Mouse (Mus musculus) intestine, postnatal 0 days (tissue): ENCODE results near the gene Man1c1. TPM values are rescaled to one million over a fixed set of nuclear protein-coding genes. Genes with fewer than 3 reads are reported as not detected.

Source experiments
- ATAC-seq: fragments of 200-750 bp; cut with Nextera tagmentation; 2 replicates; pipeline ENCODE4 v1.8.0; 2017; ENCODE audit warnings: mild to moderate bottlenecking, moderate TSS enrichment, moderate library complexity
- H3K27ac ChIP-seq: fragments of 300-500 bp; sonication (generic); 2 replicates; pipeline ENCODE4 v1.5.1; 2014; ENCODE audit warnings: mild to moderate bottlenecking, low read depth, low read length, moderate library complexity
- H3K27me3 ChIP-seq: fragments of 300-500 bp; sonication (generic); replicated peaks from 2 replicates; pipeline ENCODE4 v1.6.1; 2014; ENCODE audit warnings: low read length, mixed read lengths; ENCODE audit not compliant: control insufficient read depth, insufficient read depth
- H3K36me3 ChIP-seq: fragments of 300-500 bp; sonication (generic); 2 replicates; pipeline ENCODE4 v1.6.1; 2014; ENCODE audit warnings: mild to moderate bottlenecking, moderate library complexity; ENCODE audit not compliant: control insufficient read depth, insufficient read depth
- H3K4me1 ChIP-seq: fragments of 300-500 bp; sonication (generic); replicated peaks from 2 replicates; pipeline ENCODE4 v1.6.1; 2014; ENCODE audit warnings: antibody characterized with exemption, low read length, mixed read lengths; ENCODE audit not compliant: control insufficient read depth, insufficient read depth
- H3K4me2 ChIP-seq: fragments of 300-500 bp; sonication (generic); replicated peaks from 2 replicates; pipeline ENCODE4 v1.6.1; 2014; ENCODE audit warnings: low read depth, mild to moderate bottlenecking, moderate library complexity
- H3K4me3 ChIP-seq: fragments of 300-500 bp; sonication (generic); 2 replicates; pipeline ENCODE4 v1.5.1; 2014; ENCODE audit warnings: low read depth, low read length
- H3K9ac ChIP-seq: fragments of 300-500 bp; sonication (generic); 2 replicates; pipeline ENCODE4 v1.6.1; 2014; ENCODE audit warnings: mild to moderate bottlenecking, low read depth, low read length
- H3K9me3 ChIP-seq: fragments of 300-500 bp; sonication (generic); 2 replicates; pipeline ENCODE4 v1.6.1; 2016; ENCODE audit warnings: mixed run types; ENCODE audit not compliant: control insufficient read depth
- CTCF ChIP-seq: sonication (generic); IDR thresholded peaks from 2 replicates; pipeline ENCODE4 v1.5.1; 2016; ENCODE audit warnings: low read depth, mild to moderate bottlenecking, control low read depth, antibody characterized with exemption, moderate library complexity
- WGBS: fragments of 180-500 bp; shearing (Covaris S2); extraction: QIAGEN DNeasy Blood & Tissue Kit; methylation state at CpG from one replicate; pipeline ENCODE4 v1.1.7; 2014; 5-methylcytosine and 5-hydroxymethylcytosine counted together
- polyA plus RNA-seq: library from polyadenylated mRNA; unstranded; fragments of >200 nt; fragmentation: Nextera tagmentation; extraction: Ambion mirVana; gene quantifications from 2 replicates; pipeline ENCODE4 v1.2.1, GENCODE M21; 2015

Man1c1 gene
- polyA plus RNA-seq, 1 experiment from 2014 or later = 1.7 TPM

DNA sequence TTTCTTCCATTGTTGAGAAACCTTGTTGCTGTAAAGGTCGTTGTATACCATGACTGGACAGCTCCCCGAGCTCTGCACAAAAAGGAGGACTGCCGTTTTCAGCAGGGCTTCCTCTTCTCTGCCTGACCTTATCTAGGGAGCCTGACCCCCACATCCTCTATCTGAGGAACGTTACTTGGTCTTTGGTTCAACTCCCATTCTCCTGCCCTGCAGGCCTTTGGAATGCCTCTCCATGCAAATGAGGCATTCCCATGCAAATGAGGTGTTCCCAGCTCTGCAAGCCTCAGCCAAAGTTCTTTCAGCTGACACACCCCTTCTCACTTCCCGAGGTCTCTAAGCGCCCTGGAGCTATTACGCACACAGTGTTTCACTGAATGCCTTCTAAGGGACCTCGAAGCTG, 26.0 kb upstream of the Man1c1 start:
- no peak overlapping the region for H3K9ac ChIP-seq
- H3K4me3 ChIP-seq = no peak overlapping the region
- H3K36me3 ChIP-seq = no peaks in the 10 kb centered on the region
- no peaks in the 10 kb centered on the region for H3K27me3 ChIP-seq
- H3K4me1 ChIP-seq = peaks cover 13% of the 10 kb centered on the region
- WGBS = 7% methylated on average over 8 of the region's 8 CpGs
- no peak overlapping the region for H3K27ac ChIP-seq
- TF ChIP-seq CTCF = no peak
- no peak for ATAC-seq
- no peaks in the 10 kb centered on the region for H3K9me3 ChIP-seq
- H3K4me2 ChIP-seq = 0 out of 2 replicates have a peak overlapping the region, but pooled peaks have one; percentile 17

DNA sequence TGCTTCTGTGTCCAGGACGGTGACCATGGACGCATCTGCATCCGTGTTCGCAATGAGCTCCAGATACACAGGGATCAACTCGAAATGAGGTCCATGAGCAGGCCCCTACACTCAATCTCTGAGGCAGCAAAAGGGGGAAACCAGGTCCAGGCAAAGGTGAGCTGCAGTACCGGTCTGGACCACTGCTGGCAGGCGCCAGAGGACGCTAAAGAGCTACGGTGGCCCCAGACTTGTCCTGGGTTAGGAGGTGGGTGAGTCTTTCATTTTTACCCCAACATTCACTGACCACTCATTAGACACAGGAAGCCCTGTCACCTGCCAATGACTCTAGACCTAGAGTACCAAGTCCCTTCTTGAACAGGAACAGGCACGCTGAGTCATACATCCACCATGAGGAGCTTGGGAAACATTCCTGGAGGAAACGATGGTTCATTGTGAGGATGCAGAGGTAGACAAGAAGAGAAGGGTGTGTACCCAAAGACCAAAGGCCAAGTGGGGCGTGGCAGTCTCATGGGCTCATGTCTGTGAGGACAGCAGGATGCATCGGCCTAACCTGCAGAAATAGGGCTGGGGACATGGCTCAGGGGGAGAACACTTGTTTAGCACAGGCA, 21.8 kb upstream of the Man1c1 start:
- TF ChIP-seq CTCF = peak; percentile 77
- Histone ChIP-seq H3K27me3 (no peaks in the 10 kb centered on the region), H3K9ac (no peak overlapping the region), H3K27ac (no peak overlapping the region), H3K4me3 (no peak overlapping the region), H3K36me3 (no peaks in the 10 kb centered on the region), H3K4me1 (peaks cover 5% of the 10 kb centered on the region; the same call in 1 of the 2 replicates), H3K9me3 (no peaks in the 10 kb centered on the region), H3K4me2 (no peak overlapping the region)
- peak; percentile 86 for ATAC-seq
- WGBS = 53% methylated on average over 13 of the region's 13 CpGs

DNA sequence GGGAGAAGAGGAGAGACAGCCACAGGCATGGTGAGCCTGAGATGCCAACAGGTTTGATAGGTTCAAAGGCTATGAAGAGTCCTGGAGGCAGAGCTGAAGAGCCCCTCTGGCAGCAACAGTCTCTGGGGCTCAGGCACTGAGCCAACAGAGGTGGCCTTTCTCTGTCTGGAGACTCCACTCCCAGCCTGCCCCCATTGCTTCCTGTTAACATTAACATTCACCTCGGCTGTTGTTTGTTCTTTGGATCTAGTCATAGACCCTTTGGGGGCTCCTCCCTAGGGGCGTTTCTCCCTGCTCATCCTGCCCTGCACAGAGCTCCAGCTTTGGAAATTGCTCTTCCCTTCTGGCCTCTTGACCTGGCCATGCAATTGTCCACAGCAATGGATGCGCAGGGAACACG, 20.9 kb upstream of the Man1c1 start:
- Histone ChIP-seq H3K27ac (no peak overlapping the region), H3K4me3 (no peak overlapping the region), H3K9ac (no peak overlapping the region), H3K36me3 (no peaks in the 10 kb centered on the region), H3K4me2 (no peak overlapping the region), H3K4me1 (peaks cover 2% of the 10 kb centered on the region; the same call in 1 of the 2 replicates), H3K9me3 (no peaks in the 10 kb centered on the region), H3K27me3 (no peaks in the 10 kb centered on the region)
- 31% methylated on average over 4 of the region's 4 CpGs for WGBS
- ATAC-seq = no peak
- no peak for TF ChIP-seq CTCF

DNA sequence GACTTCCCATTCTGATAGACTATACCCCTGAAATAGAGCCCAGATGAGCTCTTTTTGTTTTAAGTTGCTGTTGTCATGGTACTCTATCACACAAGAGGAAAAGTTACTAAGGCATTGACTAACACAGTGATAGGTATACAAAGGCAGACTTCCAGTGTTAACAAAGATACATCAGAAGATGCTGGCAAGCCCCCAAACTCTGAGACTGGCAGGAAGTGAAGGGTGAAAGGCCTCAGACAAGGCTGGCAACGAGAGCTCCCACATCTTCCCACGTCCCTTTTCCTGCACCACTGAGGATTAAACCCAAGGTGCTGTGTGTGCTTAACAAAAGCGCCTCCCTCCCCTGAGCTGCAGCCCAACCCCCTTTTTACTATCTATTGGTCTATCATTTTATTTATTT, 19.2 kb upstream of the Man1c1 start:
- Histone ChIP-seq H3K27ac (no peak overlapping the region), H3K9me3 (no peaks in the 10 kb centered on the region), H3K36me3 (no peaks in the 10 kb centered on the region), H3K4me1 (peaks cover 2% of the 10 kb centered on the region; the same call in 1 of the 2 replicates), H3K27me3 (no peaks in the 10 kb centered on the region), H3K9ac (no peak overlapping the region), H3K4me3 (no peak overlapping the region), H3K4me2 (no peak overlapping the region)
- no peak for TF ChIP-seq CTCF
- 64% methylated on average over 3 of the region's 3 CpGs for WGBS
- ATAC-seq = no peak

DNA sequence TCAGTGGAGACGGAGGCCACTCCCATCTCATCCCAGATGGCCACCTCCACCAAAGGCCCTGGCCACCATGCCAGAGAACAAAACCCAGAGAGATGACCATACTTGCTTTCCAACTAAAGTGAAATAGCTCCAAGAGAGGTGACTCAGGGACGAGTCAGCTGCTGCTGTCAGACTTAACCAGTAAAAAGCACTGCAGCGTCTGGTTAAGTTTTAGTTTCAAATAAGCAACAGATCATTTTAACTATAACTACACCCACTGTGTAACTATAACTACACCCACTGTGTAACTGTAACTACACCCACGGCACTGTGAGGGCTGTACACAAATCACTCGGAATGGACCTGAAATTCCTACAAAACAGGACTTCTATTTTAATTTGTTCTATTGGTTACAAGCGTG, 17.0 kb upstream of the Man1c1 start:
- Histone ChIP-seq H3K27me3 (no peaks in the 10 kb centered on the region), H3K4me3 (no peak overlapping the region), H3K9me3 (no peaks in the 10 kb centered on the region), H3K9ac (no peak overlapping the region), H3K4me2 (no peak overlapping the region), H3K27ac (no peak overlapping the region), H3K36me3 (no peaks in the 10 kb centered on the region), H3K4me1 (peaks cover 2% of the 10 kb centered on the region; the same call in 1 of the 2 replicates)
- no peak for ATAC-seq
- TF ChIP-seq CTCF = no peak
- 85% methylated on average over 6 of the region's 6 CpGs for WGBS

DNA sequence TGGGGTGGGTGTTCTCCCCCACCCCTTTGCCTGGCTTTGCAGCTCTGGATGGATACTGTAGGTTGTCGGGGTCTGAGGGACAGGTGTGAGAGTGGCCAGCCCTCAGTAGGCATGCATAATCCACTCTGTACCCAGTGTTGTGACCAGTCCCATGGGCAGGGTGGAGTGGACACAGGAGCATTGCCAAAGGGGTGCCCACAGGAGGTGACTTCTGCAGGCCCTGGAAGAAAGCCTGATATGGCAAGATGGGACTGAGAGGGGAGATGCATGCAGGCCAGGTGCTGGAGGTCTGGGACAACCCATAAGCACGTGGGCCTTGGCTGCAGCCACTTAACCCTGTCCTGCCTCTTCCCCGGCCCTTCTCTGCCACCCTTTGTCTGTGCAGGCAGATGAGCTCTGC, 16.3 kb upstream of the Man1c1 start:
- Histone ChIP-seq H3K4me3 (no peak overlapping the region), H3K9ac (no peak overlapping the region), H3K4me2 (no peak overlapping the region), H3K36me3 (no peaks in the 10 kb centered on the region), H3K4me1 (no peaks in the 10 kb centered on the region; the same call in 1 of the 2 replicates), H3K27me3 (no peaks in the 10 kb centered on the region), H3K27ac (no peak overlapping the region), H3K9me3 (no peaks in the 10 kb centered on the region)
- no peak for TF ChIP-seq CTCF
- ATAC-seq = no peak
- 89% methylated on average over 3 of the region's 3 CpGs for WGBS

DNA sequence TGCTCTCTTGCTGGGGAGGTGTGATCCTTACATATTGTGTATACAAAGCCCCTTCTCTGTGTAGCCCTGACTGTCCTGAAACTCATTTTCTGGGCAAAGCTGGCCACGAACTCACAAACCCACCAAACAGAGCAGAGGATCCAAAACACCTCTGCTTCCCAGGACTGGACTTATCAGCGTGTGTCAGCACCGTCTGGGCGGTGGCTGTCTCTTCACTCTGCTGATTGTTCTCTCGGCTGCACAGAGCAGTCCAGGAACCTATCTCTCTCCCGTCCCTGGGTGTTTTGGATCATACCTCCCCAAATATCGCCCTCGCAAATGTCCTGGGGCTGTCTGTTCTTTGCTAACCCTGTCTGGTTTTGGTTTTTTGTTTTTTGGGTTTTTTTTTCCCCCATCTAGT, 15.4 kb upstream of the Man1c1 start:
- no peak for ATAC-seq
- H3K9ac ChIP-seq = no peak overlapping the region
- no peaks in the 10 kb centered on the region for H3K36me3 ChIP-seq
- H3K4me2 ChIP-seq = no peak overlapping the region
- no peaks in the 10 kb centered on the region for H3K27me3 ChIP-seq
- no peaks in the 10 kb centered on the region for H3K9me3 ChIP-seq
- H3K4me3 ChIP-seq = no peak overlapping the region
- no peak overlapping the region for H3K27ac ChIP-seq
- no peaks in the 10 kb centered on the region for H3K4me1 ChIP-seq
- TF ChIP-seq CTCF = no peak
- WGBS = 71% methylated on average over 8 of the region's 8 CpGs
